Mouse (Mus musculus): Measurements from ENCODE around the gene Tmem174.

DNA sequence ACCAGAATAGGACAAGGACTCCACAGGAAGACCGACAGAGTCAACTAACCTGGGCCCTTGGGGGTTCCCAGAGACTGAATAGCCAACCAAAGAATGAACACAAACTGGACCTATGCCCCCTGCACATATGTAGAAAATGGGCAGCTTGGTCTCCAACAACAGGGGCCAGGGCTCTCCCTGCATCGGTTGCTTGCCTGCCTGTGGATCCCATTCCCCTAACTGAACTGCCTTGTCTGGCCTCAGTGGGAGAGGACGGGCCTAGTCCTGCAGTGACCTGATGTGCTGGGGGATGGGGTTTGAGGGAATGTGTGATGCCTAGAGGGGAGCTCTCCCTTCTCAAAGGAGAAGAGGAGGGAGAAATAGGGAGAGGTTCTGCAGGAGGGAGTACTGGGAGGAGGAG, 32.1 kb upstream of the Tmem174 start:
- TF ChIP-seq CTCF (IDR thresholded peaks at IDR 0.05; ENCODE audit: borderline replicate concordance, insufficient read depth, low read depth, low read length) (no peak), POLR2A (IDR thresholded peaks at IDR 0.05; ENCODE audit: borderline replicate concordance, insufficient read depth, low read length) (no peak)
